Mouse (Mus musculus) hindbrain, embryonic 12.5 days (tissue): Measurements from ENCODE around the gene Ppp1r13b. TPM values are rescaled to one million over a fixed set of nuclear protein-coding genes. Genes with fewer than 3 reads are reported as not detected.
A peak's percentile ranks its signal among the peaks of the same experiment; 100 is the strongest.

Experiments used
- ATAC-seq: fragments of 200-750 bp; cut with Nextera tagmentation; 2 replicates; pipeline ENCODE4 v1.8.0; 2017; ENCODE audit warnings: moderate TSS enrichment; ENCODE audit not compliant: low FRiP score
- H3K27ac ChIP-seq: fragments of 300-500 bp; sonication (generic); 2 replicates; pipeline ENCODE4 v1.5.1; 2016; ENCODE audit warnings: mild to moderate bottlenecking
- H3K27me3 ChIP-seq: fragments of 300-500 bp; sonication (generic); 2 replicates; pipeline ENCODE4 v1.6.1; 2016; ENCODE audit warnings: mild to moderate bottlenecking
- H3K36me3 ChIP-seq: fragments of 300-500 bp; sonication (generic); 2 replicates; pipeline ENCODE4 v1.6.1; 2016; ENCODE audit warnings: mild to moderate bottlenecking
- H3K4me1 ChIP-seq: fragments of 300-500 bp; sonication (generic); 2 replicates; pipeline ENCODE4 v1.6.1; 2016
- H3K4me2 ChIP-seq: fragments of 300-500 bp; sonication (generic); replicated peaks from 2 replicates; pipeline ENCODE4 v1.6.1; 2016; ENCODE audit warnings: mild to moderate bottlenecking
- H3K4me3 ChIP-seq: fragments of 300-500 bp; sonication (generic); 2 replicates; pipeline ENCODE4 v1.5.1; 2016; ENCODE audit warnings: mild to moderate bottlenecking
- H3K9ac ChIP-seq: fragments of 300-500 bp; sonication (generic); 2 replicates; pipeline ENCODE4 v1.6.1; 2016; ENCODE audit warnings: mild to moderate bottlenecking, moderate library complexity
- H3K9me3 ChIP-seq: fragments of 300-500 bp; sonication (generic); replicated peaks from 2 replicates; pipeline ENCODE4 v1.6.1; 2016; ENCODE audit warnings: mild to moderate bottlenecking
- WGBS: fragments of 180-500 bp; shearing (Covaris S2); methylation state at CpG from one replicate; pipeline ENCODE4 v1.1.7; 2016; 5-methylcytosine and 5-hydroxymethylcytosine counted together
- polyA plus RNA-seq: library from polyadenylated mRNA; unstranded; fragments of >200 nt; fragmentation: Nextera tagmentation; extraction: Ambion mirVana; gene quantifications from 2 replicates; pipeline ENCODE4 v1.2.1, GENCODE M21; 2016

Ppp1r13b gene
- polyA plus RNA-seq, 1 experiment from 2014 or later: 18.5 TPM

GRCm38 (mm10) chr12:111894082-111894481, 13.8 kb downstream of the Ppp1r13b start:
- ATAC-seq: no peak

GRCm38 (mm10) chr12:111892981-111893380, 14.9 kb downstream of the Ppp1r13b start:
- H3K9ac ChIP-seq: no peak overlapping the region
- H3K4me3 ChIP-seq: no peak overlapping the region
- no peaks in the 10 kb centered on the region for H3K9me3 ChIP-seq
- H3K36me3 ChIP-seq: no peaks in the 10 kb centered on the region
- no peaks in the 10 kb centered on the region for H3K27me3 ChIP-seq
- 0 out of 2 replicates have a peak, but pooled peaks cover 2% of the 10 kb centered on the region for H3K4me1 ChIP-seq
- 96% methylated on average over 1 of the region's 1 CpGs for WGBS
- no peak overlapping the region for H3K4me2 ChIP-seq
- no peak overlapping the region for H3K27ac ChIP-seq
- ATAC-seq: no peak

More at GRCm38 (mm10) chr12:111894082-111894481, 13.8 kb downstream of the Ppp1r13b start:
- no peaks in the 10 kb centered on the region for H3K36me3 ChIP-seq
- no peak overlapping the region for H3K4me2 ChIP-seq
- H3K9me3 ChIP-seq: no peaks in the 10 kb centered on the region
- 0 out of 2 replicates have a peak, but pooled peaks cover 2% of the 10 kb centered on the region for H3K4me1 ChIP-seq
- no peak overlapping the region for H3K27ac ChIP-seq
- 71% methylated on average over 1 of the region's 1 CpGs for WGBS
- H3K27me3 ChIP-seq: no peaks in the 10 kb centered on the region
- no peak overlapping the region for H3K4me3 ChIP-seq
- no peak overlapping the region for H3K9ac ChIP-seq

- Histone ChIP-seq H3K27me3 (no peaks in the 10 kb centered on the region), H3K9me3 (no peaks in the 10 kb centered on the region), H3K27ac (no peak overlapping the region), H3K36me3 (no peaks in the 10 kb centered on the region), H3K9ac (no peak overlapping the region), H3K4me3 (no peak overlapping the region), H3K4me2 (no peak overlapping the region), H3K4me1 (0 out of 2 replicates have a peak, but pooled peaks cover 2% of the 10 kb centered on the region)
- 86% methylated on average over 4 of the region's 4 CpGs for WGBS
- no peak for ATAC-seq
These were observed 16.1 kb downstream of the Ppp1r13b start for GRCm38 (mm10) chr12:111891800-111892199.

- 89% methylated on average over 3 of the region's 3 CpGs for WGBS
- H3K9me3 ChIP-seq: no peaks in the 10 kb centered on the region
- H3K36me3 ChIP-seq: no peaks in the 10 kb centered on the region
- no peak for ATAC-seq
- no peak overlapping the region for H3K4me2 ChIP-seq
- H3K27ac ChIP-seq: no peak overlapping the region
- no peak overlapping the region for H3K9ac ChIP-seq
- no peaks in the 10 kb centered on the region for H3K27me3 ChIP-seq
- 0 out of 2 replicates have a peak, but pooled peaks cover 2% of the 10 kb centered on the region for H3K4me1 ChIP-seq
- no peak overlapping the region for H3K4me3 ChIP-seq
These were observed 18.7 kb downstream of the Ppp1r13b start for GRCm38 (mm10) chr12:111889251-111889650.

- Histone ChIP-seq H3K36me3 (no peaks in the 10 kb centered on the region), H3K27me3 (no peaks in the 10 kb centered on the region), H3K9ac (no peak overlapping the region), H3K27ac (no peak overlapping the region), H3K4me2 (no peak overlapping the region), H3K4me3 (no peak overlapping the region), H3K9me3 (no peaks in the 10 kb centered on the region), H3K4me1 (0 out of 2 replicates have a peak, but pooled peaks cover 2% of the 10 kb centered on the region)
- 86% methylated on average over 4 of the region's 4 CpGs for WGBS
- ATAC-seq: no peak
These were observed 19.5 kb downstream of the Ppp1r13b start for GRCm38 (mm10) chr12:111888303-111888864.

- H3K9ac ChIP-seq: no peak overlapping the region
- H3K36me3 ChIP-seq: no peaks in the 10 kb centered on the region
- H3K27me3 ChIP-seq: no peaks in the 10 kb centered on the region
- no peaks in the 10 kb centered on the region for H3K9me3 ChIP-seq
- no peaks in the 10 kb centered on the region for H3K4me1 ChIP-seq
- no peak overlapping the region for H3K27ac ChIP-seq
- H3K4me2 ChIP-seq: no peak overlapping the region
- WGBS: 94% methylated on average over 1 of the region's 1 CpGs
- no peak overlapping the region for H3K4me3 ChIP-seq
- ATAC-seq: no peak
These were observed 20.9 kb downstream of the Ppp1r13b start for GRCm38 (mm10) chr12:111887005-111887404.

- Histone ChIP-seq H3K4me2 (no peak overlapping the region), H3K9ac (no peak overlapping the region), H3K36me3 (no peaks in the 10 kb centered on the region), H3K27ac (no peak overlapping the region), H3K4me3 (no peak overlapping the region), H3K4me1 (no peaks in the 10 kb centered on the region), H3K9me3 (no peaks in the 10 kb centered on the region), H3K27me3 (no peaks in the 10 kb centered on the region)
- no peak for ATAC-seq
- WGBS: 71% methylated on average over 4 of the region's 4 CpGs
These were observed 25.1 kb downstream of the Ppp1r13b start for GRCm38 (mm10) chr12:111882852-111883251.

GRCm38 (mm10) chr12:111882022-111882421, 25.9 kb downstream of the Ppp1r13b start:
- Histone ChIP-seq H3K4me2 (no peak overlapping the region), H3K4me1 (no peaks in the 10 kb centered on the region), H3K9me3 (no peaks in the 10 kb centered on the region), H3K36me3 (no peaks in the 10 kb centered on the region), H3K9ac (no peak overlapping the region), H3K27me3 (no peaks in the 10 kb centered on the region), H3K27ac (no peak overlapping the region), H3K4me3 (no peak overlapping the region)
- WGBS: 87% methylated on average over 3 of the region's 3 CpGs
- no peak for ATAC-seq

- Histone ChIP-seq H3K4me2 (no peak overlapping the region), H3K9me3 (no peaks in the 10 kb centered on the region), H3K4me3 (no peak overlapping the region), H3K27me3 (no peaks in the 10 kb centered on the region), H3K4me1 (no peaks in the 10 kb centered on the region), H3K36me3 (no peaks in the 10 kb centered on the region), H3K27ac (no peak overlapping the region), H3K9ac (no peak overlapping the region)
- peak; percentile 66; the same call in 1 of the 2 replicates for ATAC-seq
- WGBS: 17% methylated on average over 3 of the region's 3 CpGs
These were observed 29.7 kb downstream of the Ppp1r13b start for GRCm38 (mm10) chr12:111878213-111878612.

- ATAC-seq: no peak
- WGBS: 86% methylated on average over 3 of the region's 3 CpGs
- H3K36me3 ChIP-seq: 0 out of 2 replicates have a peak, but pooled peaks cover 3% of the 10 kb centered on the region
- no peak overlapping the region for H3K27ac ChIP-seq
- H3K9me3 ChIP-seq: no peaks in the 10 kb centered on the region
- H3K4me2 ChIP-seq: no peak overlapping the region
- no peak overlapping the region for H3K4me3 ChIP-seq
- no peaks in the 10 kb centered on the region for H3K4me1 ChIP-seq
- H3K27me3 ChIP-seq: no peaks in the 10 kb centered on the region
- H3K9ac ChIP-seq: no peak overlapping the region
These were observed 32.4 kb downstream of the Ppp1r13b start for GRCm38 (mm10) chr12:111875499-111875898.

- Histone ChIP-seq H3K9ac (no peak overlapping the region), H3K4me2 (no peak overlapping the region), H3K27ac (no peak overlapping the region), H3K36me3 (0 out of 2 replicates have a peak, but pooled peaks cover 3% of the 10 kb centered on the region), H3K27me3 (no peaks in the 10 kb centered on the region), H3K9me3 (no peaks in the 10 kb centered on the region), H3K4me3 (no peak overlapping the region), H3K4me1 (no peaks in the 10 kb centered on the region)
- ATAC-seq: no peak
- WGBS: 76% methylated on average over 1 of the region's 1 CpGs
These were observed 33.2 kb downstream of the Ppp1r13b start for GRCm38 (mm10) chr12:111874601-111875140.

- ATAC-seq: no peak
- Histone ChIP-seq H3K4me2 (no peak overlapping the region), H3K27me3 (no peaks in the 10 kb centered on the region), H3K4me3 (no peak overlapping the region), H3K9me3 (no peaks in the 10 kb centered on the region), H3K4me1 (no peaks in the 10 kb centered on the region), H3K9ac (no peak overlapping the region), H3K27ac (no peak overlapping the region), H3K36me3 (peaks cover 3% of the 10 kb centered on the region; the same call in 1 of the 2 replicates)
- WGBS: 91% methylated on average over 5 of the region's 5 CpGs
These were observed 35.8 kb downstream of the Ppp1r13b start for GRCm38 (mm10) chr12:111872079-111872478.

GRCm38 (mm10) chr12:111870811-111871210, 37.1 kb downstream of the Ppp1r13b start:
- H3K4me1 ChIP-seq: no peaks in the 10 kb centered on the region
- no peak overlapping the region for H3K4me2 ChIP-seq
- H3K27ac ChIP-seq: no peak overlapping the region
- no peak overlapping the region for H3K4me3 ChIP-seq
- H3K36me3 ChIP-seq: peaks cover 3% of the 10 kb centered on the region; the same call in 1 of the 2 replicates
- no peaks in the 10 kb centered on the region for H3K9me3 ChIP-seq
- H3K9ac ChIP-seq: no peak overlapping the region
- no peak for ATAC-seq
- no peaks in the 10 kb centered on the region for H3K27me3 ChIP-seq
- 89% methylated on average over 7 of the region's 7 CpGs for WGBS
